Mouse (Mus musculus) hindbrain, embryonic 14.5 days (tissue): ENCODE results near the gene Olfr96. TPM values are rescaled to one million over a fixed set of nuclear protein-coding genes. Genes with fewer than 3 reads are reported as not detected.
"Not testable (repeated sequence)": the region's sequence is repeated elsewhere in the genome, so short reads cannot be mapped to it uniquely, and the experiment has no call there.

ENCODE experiments used
- ATAC-seq: fragments of 200-750 bp; cut with Nextera tagmentation; 2 replicates; pipeline ENCODE4 v1.8.0; 2017; ENCODE audit warnings: moderate number of reproducible peaks, mild to moderate bottlenecking, moderate TSS enrichment, moderate library complexity; ENCODE audit not compliant: low FRiP score
- DNase-seq: peaks from one replicate; pipeline ENCODE4 v3.0.0-alpha.2; 2015; ENCODE audit warnings: low spot score
- H3K27ac ChIP-seq: fragments of 300-500 bp; sonication (generic); 2 replicates; pipeline ENCODE4 v1.5.1; 2014; ENCODE audit warnings: mild to moderate bottlenecking, moderate library complexity
- H3K27me3 ChIP-seq: fragments of 300-500 bp; sonication (generic); 2 replicates; pipeline ENCODE4 v1.6.1; 2014; ENCODE audit warnings: mild to moderate bottlenecking, low read length, mixed read lengths; ENCODE audit not compliant: control insufficient read depth, insufficient read depth
- H3K36me3 ChIP-seq: fragments of 300-500 bp; sonication (generic); replicated peaks from 2 replicates; pipeline ENCODE4 v1.6.1; 2014; ENCODE audit not compliant: control insufficient read depth, insufficient read depth
- H3K4me1 ChIP-seq: fragments of 300-500 bp; sonication (generic); replicated peaks from 2 replicates; pipeline ENCODE4 v1.6.1; 2014; ENCODE audit warnings: antibody characterized with exemption, low read length, mixed read lengths; ENCODE audit not compliant: control insufficient read depth, insufficient read depth
- H3K4me2 ChIP-seq: fragments of 300-500 bp; sonication (generic); replicated peaks from 2 replicates; pipeline ENCODE4 v1.6.1; 2014; ENCODE audit warnings: mild to moderate bottlenecking, moderate library complexity
- H3K4me3 ChIP-seq: fragments of 300-500 bp; sonication (generic); replicated peaks from 2 replicates; pipeline ENCODE4 v1.5.1; 2014; ENCODE audit warnings: mild to moderate bottlenecking, low read length
- H3K9ac ChIP-seq: fragments of 300-500 bp; sonication (generic); 2 replicates; pipeline ENCODE4 v1.6.1; 2014
- H3K9me3 ChIP-seq: fragments of 300-500 bp; sonication (generic); 2 replicates; pipeline ENCODE4 v1.6.1; 2016; ENCODE audit warnings: low read length; ENCODE audit not compliant: control insufficient read depth
- WGBS: fragments of 180-500 bp; shearing (Covaris S2); extraction: QIAGEN DNeasy Blood & Tissue Kit; methylation state at CpG from one replicate; pipeline ENCODE4 v1.1.7; 2014; 5-methylcytosine and 5-hydroxymethylcytosine counted together
- polyA plus RNA-seq: library from polyadenylated mRNA; unstranded; fragments of >200 nt; fragmentation: Nextera tagmentation; extraction: Ambion mirVana; gene quantifications from 2 replicates; pipeline ENCODE4 v1.2.1, GENCODE M21; 2014

Gene Olfr96
- polyA plus RNA-seq, 1 experiment from 2014 or later, result not detected

DNA sequence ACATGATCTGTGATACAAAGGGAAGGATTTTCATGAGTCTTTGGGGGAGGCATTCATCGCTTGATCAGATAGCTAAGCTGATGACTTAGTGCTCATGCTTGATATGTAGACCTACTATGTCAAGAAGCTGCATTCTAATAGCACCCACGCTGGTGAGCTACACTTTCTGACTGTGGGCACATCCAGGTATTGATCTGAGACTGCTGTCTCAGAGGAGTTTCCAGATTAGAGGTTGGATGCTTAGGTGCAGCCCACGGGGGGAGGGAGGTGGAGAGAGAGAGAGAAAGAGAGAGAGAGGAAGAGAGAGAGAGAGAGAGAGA is 16.1 kb upstream of the Olfr96 start:
- peak; percentile 57; the same call in 1 of the 2 replicates for ATAC-seq
- 35% methylated on average over 3 of the region's 3 CpGs for WGBS
- no peak overlapping the region for H3K4me3 ChIP-seq
- H3K27ac ChIP-seq, result no peak overlapping the region
- H3K4me2 ChIP-seq, result no peak overlapping the region
- H3K36me3 ChIP-seq, result no peaks in the 10 kb centered on the region
- no peak overlapping the region for H3K9ac ChIP-seq
- no peaks in the 10 kb centered on the region; the same call in 1 of the 2 replicates for H3K27me3 ChIP-seq
- H3K9me3 ChIP-seq, result no peaks in the 10 kb centered on the region
- no peaks in the 10 kb centered on the region for H3K4me1 ChIP-seq
- DNase-seq, result no peak

DNA sequence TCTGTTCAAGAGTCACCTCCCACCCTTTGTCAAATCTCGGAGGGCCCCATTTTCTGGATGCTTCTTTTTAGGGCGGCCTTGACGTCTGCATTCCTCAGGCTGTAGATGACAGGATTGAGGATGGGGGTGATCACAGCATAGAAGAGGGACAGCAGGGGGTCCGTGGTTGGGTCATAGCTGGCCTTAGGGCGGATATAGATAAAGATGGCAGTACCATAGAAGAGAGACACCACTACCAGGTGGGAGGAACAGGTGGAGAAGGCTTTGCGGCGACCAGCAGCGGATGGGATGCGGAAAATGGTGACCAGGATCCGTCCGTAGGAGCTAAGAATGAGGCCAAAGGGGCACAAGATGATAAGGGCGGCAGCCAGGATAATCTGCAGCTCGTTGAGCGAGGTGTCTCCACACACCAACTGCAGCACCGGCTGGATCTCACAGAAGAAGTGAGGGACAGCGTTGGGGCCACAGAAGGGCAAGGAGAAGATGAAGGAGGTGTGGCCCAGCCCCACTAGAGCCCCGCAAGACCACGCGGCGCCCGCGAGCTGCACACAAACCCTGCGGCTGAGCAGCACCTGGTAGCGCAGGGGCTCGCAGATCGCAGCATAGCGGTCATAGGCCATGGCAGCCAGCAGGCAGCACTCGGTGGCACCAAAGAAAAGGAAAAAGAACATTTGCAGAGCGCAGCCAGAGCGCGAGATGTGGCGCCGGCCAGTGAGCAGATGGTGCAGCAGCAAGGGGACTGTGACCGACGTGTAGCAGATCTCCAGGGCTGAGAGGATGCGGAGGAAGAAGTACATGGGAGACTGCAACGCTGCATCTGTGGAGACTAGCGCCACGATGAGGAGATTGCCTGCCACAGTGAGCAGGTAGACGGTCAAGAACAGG is 8.8 kb upstream of the Olfr96 start:
- peak overlapping the region; percentile 63 for H3K9ac ChIP-seq
- DNase-seq, result peak; percentile 29
- H3K27me3 ChIP-seq, result peaks cover 6% of the 10 kb centered on the region; the same call in 1 of the 2 replicates
- H3K4me2 ChIP-seq, result peak overlapping the region; percentile 58
- no peaks in the 10 kb centered on the region for H3K9me3 ChIP-seq
- H3K36me3 ChIP-seq, result no peaks in the 10 kb centered on the region
- WGBS, result 19% methylated on average over 40 of the region's 40 CpGs
- ATAC-seq, result peak; percentile 79
- no peak overlapping the region for H3K27ac ChIP-seq
- H3K4me3 ChIP-seq, result peak overlapping the region; percentile 38
- H3K4me1 ChIP-seq, result 0 out of 2 replicates have a peak, but pooled peaks cover 5% of the 10 kb centered on the region

DNA sequence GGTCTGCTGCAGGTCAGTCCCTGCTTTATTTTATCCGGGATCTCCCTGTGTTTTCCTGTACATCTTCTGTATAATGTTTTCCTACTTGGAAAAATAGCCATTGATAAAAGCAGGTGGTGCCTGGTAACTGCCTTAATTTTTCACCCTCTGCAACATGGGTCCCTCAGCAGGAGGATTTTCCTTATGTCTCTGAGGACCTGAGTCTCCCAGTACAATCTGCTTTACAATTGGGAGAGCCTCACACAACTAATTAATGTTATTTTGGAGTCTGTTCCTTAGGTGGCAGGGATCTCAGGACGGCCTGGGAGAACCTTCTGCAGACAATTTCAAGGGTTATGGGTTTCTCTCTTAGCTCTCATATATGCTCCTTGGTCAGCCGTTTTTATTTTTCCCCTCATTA is 6.9 kb upstream of the Olfr96 start, which contains the start of gene Olfr95:
TSS of gene Olfr95 (minus strand) at position 101 of the 400 bp plus-strand sequence.
- 0 out of 2 replicates have a peak, but pooled peaks cover 5% of the 10 kb centered on the region for H3K4me1 ChIP-seq
- WGBS, result 79% methylated on average over 3 of the region's 3 CpGs
- peaks cover 6% of the 10 kb centered on the region; the same call in 1 of the 2 replicates for H3K27me3 ChIP-seq
- no peak for ATAC-seq
- no peak within 1 kb of the TSS for H3K4me3 ChIP-seq
- H3K36me3 ChIP-seq, result no peaks in the 10 kb centered on the region
- H3K9me3 ChIP-seq, result no peaks in the 10 kb centered on the region
- no peak within 1 kb of the TSS for H3K27ac ChIP-seq
- no peak within 1 kb of the TSS for H3K9ac ChIP-seq
- no peak for DNase-seq
- H3K4me2 ChIP-seq, result no peak within 1 kb of the TSS

DNA sequence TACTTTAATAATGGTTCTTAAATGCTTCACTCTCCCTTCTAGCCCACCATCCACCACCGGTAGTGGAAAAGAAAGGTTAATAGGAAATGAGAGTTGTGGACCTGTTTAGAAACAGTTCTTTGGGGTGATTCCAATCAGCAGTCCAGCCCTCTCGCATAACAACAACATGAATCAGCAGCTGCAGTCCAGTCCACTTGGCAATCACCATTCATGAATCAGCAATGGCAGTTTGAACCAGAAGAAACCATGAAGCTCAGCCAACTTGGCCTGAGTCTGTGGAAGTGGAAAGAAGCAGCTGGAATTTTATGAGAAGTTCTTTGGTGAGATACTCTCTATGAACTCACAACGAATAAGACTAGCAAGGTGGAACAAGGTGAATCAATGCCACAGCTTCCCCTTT is 1.5 kb upstream of the Olfr96 start:
- Histone ChIP-seq H3K36me3 (no peaks in the 10 kb centered on the region), H3K4me1 (no peaks in the 10 kb centered on the region), H3K27ac (no peak overlapping the region), H3K27me3 (no peaks in the 10 kb centered on the region), H3K4me2 (no peak overlapping the region), H3K9ac (no peak overlapping the region), H3K4me3 (no peak overlapping the region), H3K9me3 (no peaks in the 10 kb centered on the region)
- DNase-seq, result no peak
- ATAC-seq, result no peak
- WGBS, result 90% methylated on average over 3 of the region's 3 CpGs

DNA sequence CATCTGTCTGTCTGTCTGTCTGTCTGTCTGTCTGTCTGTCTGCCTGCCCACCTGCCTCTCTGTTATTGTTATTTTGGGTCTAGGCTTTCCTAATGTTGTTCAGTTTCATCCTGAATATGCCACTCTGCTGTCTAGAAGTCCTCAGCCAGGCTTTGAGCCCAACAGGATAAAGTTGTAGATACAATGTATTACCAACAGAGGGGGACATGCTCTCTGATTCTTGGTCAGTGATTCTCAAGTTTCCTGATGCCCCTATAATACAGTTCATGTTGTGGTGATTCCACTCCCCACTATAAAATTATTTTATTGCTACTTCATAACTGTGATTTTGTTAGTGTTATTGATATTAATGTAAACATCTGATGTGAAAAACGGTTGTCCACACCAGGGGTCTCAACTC is 1.9 kb downstream of the Olfr96 start:
- Histone ChIP-seq H3K9ac (no peak overlapping the region), H3K36me3 (no peaks in the 10 kb centered on the region), H3K27ac (no peak overlapping the region), H3K4me2 (no peak overlapping the region), H3K4me1 (no peaks in the 10 kb centered on the region), H3K9me3 (no peaks in the 10 kb centered on the region), H3K4me3 (no peak overlapping the region), H3K27me3 (no peaks in the 10 kb centered on the region)
- 10% methylated on average over 1 of the region's 1 CpGs for WGBS
- DNase-seq (no peak), ATAC-seq (no peak)

DNA sequence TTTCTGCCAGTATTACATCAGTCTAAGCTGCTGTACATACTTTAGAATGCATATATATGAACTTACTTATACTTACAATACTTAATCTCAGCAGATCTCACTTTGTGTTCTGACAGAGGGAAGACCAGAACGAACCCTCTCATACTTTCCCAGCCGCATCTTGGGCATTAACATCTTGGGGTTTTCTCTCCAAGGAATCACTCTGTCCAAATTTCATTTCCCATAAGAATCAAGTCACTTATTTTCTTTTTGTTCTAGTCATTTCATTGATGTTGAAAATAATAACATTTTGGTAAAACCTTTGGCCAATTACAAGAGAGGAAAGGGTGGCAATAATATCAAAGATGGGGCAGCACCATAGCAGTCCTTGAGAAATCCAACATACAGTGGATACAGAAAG is 17.3 kb downstream of the Olfr96 start, which contains the start of gene Olfr97:
TSS of gene Olfr97 (minus strand) at position 101 of the 400 bp plus-strand sequence.
- H3K4me3 ChIP-seq, H3K4me2 ChIP-seq, H3K9ac ChIP-seq, DNase-seq, H3K36me3 ChIP-seq, H3K9me3 ChIP-seq, H3K27me3 ChIP-seq, ATAC-seq, H3K27ac ChIP-seq, H3K4me1 ChIP-seq: not testable (repeated sequence)
- 94% methylated on average over 2 of the region's 2 CpGs for WGBS

DNA sequence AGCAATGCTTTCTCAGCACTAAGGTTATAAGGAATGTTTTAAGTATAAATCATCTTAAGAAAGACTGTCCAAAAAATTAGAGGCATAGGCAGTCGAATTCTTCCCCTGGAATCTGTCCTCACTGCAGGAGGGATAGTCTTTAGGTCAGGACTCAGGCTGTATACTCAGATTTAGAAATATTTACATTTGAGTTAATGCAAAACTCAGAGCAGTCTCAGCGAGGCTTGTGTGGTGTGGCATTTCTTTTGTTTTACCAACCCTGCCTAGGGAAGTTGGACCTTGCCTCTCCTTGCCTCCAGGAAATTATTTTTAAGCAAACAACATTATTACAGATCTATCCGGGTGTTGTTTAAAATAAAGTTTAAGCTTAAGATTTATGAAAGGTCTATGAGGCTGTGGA is 22.3 kb downstream of the Olfr96 start:
- no peaks in the 10 kb centered on the region for H3K9me3 ChIP-seq
- H3K4me1 ChIP-seq, result no peaks in the 10 kb centered on the region
- WGBS, result 58% methylated on average over 3 of the region's 3 CpGs
- H3K4me3 ChIP-seq, result no peak overlapping the region
- ATAC-seq, result no peak
- no peak for DNase-seq
- no peaks in the 10 kb centered on the region for H3K36me3 ChIP-seq
- H3K27ac ChIP-seq, result no peak overlapping the region
- H3K9ac ChIP-seq, result no peak overlapping the region
- H3K4me2 ChIP-seq, result no peak overlapping the region
- no peaks in the 10 kb centered on the region for H3K27me3 ChIP-seq

DNA sequence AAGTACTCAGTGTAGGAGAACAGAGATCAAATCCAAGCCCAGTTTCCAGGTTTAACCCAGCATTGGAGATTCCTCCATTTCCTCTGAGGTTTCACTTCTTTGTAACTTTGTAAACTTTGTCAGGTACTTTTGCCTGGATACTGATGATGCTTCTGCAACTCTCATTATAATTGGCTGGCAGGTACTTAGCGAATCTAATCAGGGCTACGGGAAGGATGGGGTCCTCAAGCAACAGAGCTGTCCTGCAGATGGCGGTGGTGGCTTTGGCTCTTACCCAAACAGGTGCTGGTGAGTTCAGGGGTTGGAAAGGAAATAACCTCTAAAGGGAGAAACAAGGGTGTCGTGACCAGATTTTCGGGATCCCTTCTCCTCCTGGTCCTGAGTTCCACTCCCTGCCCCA is 26.8 kb downstream of the Olfr96 start:
- WGBS, result 26% methylated on average over 5 of the region's 5 CpGs
- ATAC-seq (no peak), DNase-seq (no peak)
- H3K9ac ChIP-seq, result no peak overlapping the region
- H3K36me3 ChIP-seq, result no peaks in the 10 kb centered on the region
- H3K27ac ChIP-seq, result no peak overlapping the region
- no peaks in the 10 kb centered on the region for H3K4me1 ChIP-seq
- H3K4me3 ChIP-seq, result no peak overlapping the region
- H3K9me3 ChIP-seq, result no peaks in the 10 kb centered on the region
- no peak overlapping the region for H3K4me2 ChIP-seq
- H3K27me3 ChIP-seq, result no peaks in the 10 kb centered on the region

DNA sequence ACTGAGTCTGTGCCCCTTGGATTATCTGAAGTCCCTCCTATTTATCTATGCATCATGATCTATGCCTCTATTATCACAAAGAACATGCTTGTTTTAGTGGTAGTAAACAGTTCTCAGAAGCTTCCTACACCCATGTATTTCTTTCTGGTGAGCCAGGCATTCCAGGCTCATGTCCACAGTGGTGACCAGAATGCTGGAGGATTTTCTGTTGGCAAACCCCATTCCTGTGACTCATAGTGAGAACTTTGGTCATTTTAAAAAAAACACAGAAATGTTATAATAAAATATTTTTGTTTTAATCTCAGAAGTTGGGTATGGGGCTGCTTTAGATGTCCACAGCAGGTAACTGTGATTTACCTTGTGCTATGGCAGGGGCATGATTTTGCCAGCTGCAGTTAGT is 29.5 kb downstream of the Olfr96 start:
- DNase-seq (no peak), ATAC-seq (no peak)
- Histone ChIP-seq H3K36me3 (no peaks in the 10 kb centered on the region), H3K4me3 (no peak overlapping the region), H3K27ac (no peak overlapping the region), H3K9me3 (no peaks in the 10 kb centered on the region), H3K9ac (no peak overlapping the region), H3K27me3 (no peaks in the 10 kb centered on the region), H3K4me1 (no peaks in the 10 kb centered on the region), H3K4me2 (no peak overlapping the region)
